Mouse (Mus musculus): ENCODE results near the gene Tsga10.

DNA sequence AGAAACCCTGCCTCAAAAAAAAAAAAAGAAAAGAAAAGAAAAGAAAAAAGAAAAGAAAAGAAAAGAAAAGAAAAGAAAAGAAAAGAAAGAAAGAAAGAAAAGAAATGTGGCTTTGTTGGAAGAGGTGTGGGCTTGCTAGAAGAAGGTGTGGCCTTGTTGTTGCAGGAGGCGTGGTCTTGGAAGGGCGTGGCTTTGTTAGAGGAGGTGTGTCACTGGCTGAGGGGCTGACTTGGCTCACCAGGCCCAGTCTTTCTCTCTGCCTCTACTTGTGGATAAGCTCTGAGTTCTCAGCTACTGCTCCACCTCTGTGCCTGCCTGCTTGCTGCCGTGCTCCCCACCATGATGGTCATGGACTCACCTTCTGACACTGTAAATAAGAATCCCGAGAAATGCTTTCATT is 129.2 kb downstream of the Tsga10 start:
- no peak for TF ChIP-seq CTCF (conservative IDR thresholded peaks at IDR 0.05 in 1 of 2, IDR thresholded peaks at IDR 0.05 in 1 of 2; ENCODE audit: low read depth in 2 of 2, low read length in 2 of 2)
- TF ChIP-seq SIN3A (IDR thresholded peaks at IDR 0.05; ENCODE audit: low read length) = no peak
- TF ChIP-seq CHD2 (IDR thresholded peaks at IDR 0.05; ENCODE audit: low read length) = no peak
- TF ChIP-seq POLR2A (IDR thresholded peaks at IDR 0.05; ENCODE audit: low read depth, low read length) = no peak
- no peak for TF ChIP-seq MAX (IDR thresholded peaks at IDR 0.05; ENCODE audit: low read length)
